Mouse (Mus musculus) CD4-positive, CD25-positive, alpha-beta regulatory T cell (primary cell): ENCODE data around the gene Jagn1. TPM values are rescaled to one million over a fixed set of nuclear protein-coding genes. Genes with fewer than 3 reads are reported as not detected.

Experiments used
- polyA plus RNA-seq: library from polyadenylated mRNA; unstranded; fragments of 100-300 nt; shearing (Covaris generic); gene quantifications from one replicate; pipeline ENCODE4 v1.2.1, GENCODE M21; 2017

Gene Jagn1
- polyA plus RNA-seq = 48.4 TPM

GRCm38 (mm10) chr6:113442442-113443090, at the start of gene Jagn1:
Gene Jagn1 (plus strand): TSS chr6:113442569.

GRCm38 (mm10) chr6:113419199-113419587, 23.2 kb upstream of the Jagn1 start, which contains the start of gene Rpusd3:
Gene Rpusd3 (minus strand): TSS chr6:113419340.

DNA sequence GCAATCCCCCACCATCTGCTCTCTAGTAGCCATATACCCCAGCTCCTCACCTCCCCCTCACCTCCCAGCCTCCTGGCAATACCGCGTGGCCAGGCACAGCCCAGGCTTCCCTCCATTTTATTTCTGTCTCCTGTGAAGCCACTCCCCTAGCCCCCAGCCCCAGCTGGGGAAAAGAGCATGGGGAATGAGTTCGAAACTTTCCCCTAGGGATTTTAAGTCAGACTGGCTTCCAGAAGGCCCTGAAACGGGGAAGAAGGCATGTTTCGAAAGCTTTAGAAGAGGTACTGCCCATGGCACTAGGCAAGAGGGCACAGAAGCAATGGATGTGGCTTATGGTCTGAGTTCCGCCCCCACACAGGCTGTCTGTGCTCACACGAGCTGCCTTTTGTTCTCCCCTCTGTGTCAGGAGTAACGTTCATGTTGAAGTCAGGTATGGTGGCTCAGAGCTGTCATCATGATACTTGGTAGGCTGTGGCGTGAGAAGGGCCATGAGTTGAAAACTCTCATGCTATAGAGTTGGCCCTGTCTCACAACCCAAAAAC, 6.6 kb upstream of the Jagn1 start, which contains the start of gene Cidec:
Cidec (minus strand) TSS at position 97 of the 542 bp plus-strand sequence.

GRCm38 (mm10) chr6:113457952-113458534, 15.7 kb downstream of the Jagn1 start, which contains the start of gene Il17re:
Gene Il17re (plus strand): TSS chr6:113458484.

GRCm38 (mm10) chr6:113471297-113471936, 29.0 kb downstream of the Jagn1 start, which contains the start of gene Il17rc:
Gene Il17rc (plus strand): TSS chr6:113471427.

DNA sequence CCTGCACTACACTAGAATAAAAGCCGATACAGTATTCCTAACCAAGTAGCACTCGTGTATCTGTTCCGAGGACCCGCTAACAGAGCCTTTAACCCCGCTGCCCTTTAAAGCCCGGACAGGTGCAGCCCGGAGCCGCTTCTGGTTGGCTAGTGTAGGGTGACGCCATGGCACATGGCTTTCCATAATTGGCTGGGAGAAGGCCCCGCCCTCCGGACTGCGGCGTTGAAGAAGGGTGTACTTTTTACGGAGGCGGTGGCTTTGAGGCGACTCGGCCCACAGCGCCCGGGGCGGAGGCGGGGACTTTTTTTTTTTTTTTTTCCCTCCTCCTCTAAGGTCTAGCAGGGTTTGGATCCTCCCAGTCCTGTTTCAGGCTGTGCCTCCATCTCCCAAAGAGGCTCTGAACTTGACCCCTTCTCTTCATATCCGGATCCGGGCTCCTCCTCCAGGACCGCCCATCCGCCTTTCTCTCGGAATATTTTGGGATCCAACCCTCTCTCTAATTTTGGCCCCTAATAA, 40.8 kb downstream of the Jagn1 start, which contains the start of gene Creld1:
Creld1 (plus strand) TSS at position 198 of the 516 bp plus-strand sequence.

Other genes with a start within 250 kb of the Jagn1 start
- gene Lhfpl4, start 247.2 kb upstream of the Jagn1 start, polyA plus RNA-seq = 0.54 TPM
- 54.9 TPM for gene Mtmr14, start 204.7 kb upstream of the Jagn1 start, polyA plus RNA-seq
- not detected for gene Cpne9, start 160.3 kb upstream of the Jagn1 start, polyA plus RNA-seq
- 53.3 TPM for gene Brpf1, start 135.4 kb upstream of the Jagn1 start, polyA plus RNA-seq
- gene Ogg1, start 115.6 kb upstream of the Jagn1 start, polyA plus RNA-seq = 13.0 TPM
- 3.5 TPM for gene Camk1, start 98.6 kb upstream of the Jagn1 start, polyA plus RNA-seq
- 59.9 TPM for gene Tada3, start 64.7 kb upstream of the Jagn1 start, polyA plus RNA-seq
- gene Arpc4, start 64.5 kb upstream of the Jagn1 start, polyA plus RNA-seq = 533 TPM
- gene Ttll3, start 53.3 kb upstream of the Jagn1 start, polyA plus RNA-seq = 18.7 TPM
- 12.6 TPM for gene Rpusd3, start 23.2 kb upstream of the Jagn1 start, polyA plus RNA-seq
- not detected for gene Cidec, start 6.8 kb upstream of the Jagn1 start, polyA plus RNA-seq
- 0.23 TPM for gene Il17re, start 15.9 kb downstream of the Jagn1 start, polyA plus RNA-seq
- gene Il17rc, start 28.9 kb downstream of the Jagn1 start, polyA plus RNA-seq = 0.36 TPM
- 10.2 TPM for gene Creld1, start 40.7 kb downstream of the Jagn1 start, polyA plus RNA-seq
- 0.41 TPM for gene Prrt3, start 59.4 kb downstream of the Jagn1 start, polyA plus RNA-seq
- 94.3 TPM for gene Emc3, start 89.1 kb downstream of the Jagn1 start, polyA plus RNA-seq
- 2.1 TPM for gene Fancd2, start 89.1 kb downstream of the Jagn1 start, polyA plus RNA-seq
- not detected for gene Fancd2os, start 158.1 kb downstream of the Jagn1 start, polyA plus RNA-seq
- 235 TPM for gene Brk1, start 162.2 kb downstream of the Jagn1 start, polyA plus RNA-seq
- gene Vhl, start 181.4 kb downstream of the Jagn1 start, polyA plus RNA-seq = 33.2 TPM
- gene Irak2, start 195.9 kb downstream of the Jagn1 start, polyA plus RNA-seq = 58.7 TPM